In the genomic region with DNA sequence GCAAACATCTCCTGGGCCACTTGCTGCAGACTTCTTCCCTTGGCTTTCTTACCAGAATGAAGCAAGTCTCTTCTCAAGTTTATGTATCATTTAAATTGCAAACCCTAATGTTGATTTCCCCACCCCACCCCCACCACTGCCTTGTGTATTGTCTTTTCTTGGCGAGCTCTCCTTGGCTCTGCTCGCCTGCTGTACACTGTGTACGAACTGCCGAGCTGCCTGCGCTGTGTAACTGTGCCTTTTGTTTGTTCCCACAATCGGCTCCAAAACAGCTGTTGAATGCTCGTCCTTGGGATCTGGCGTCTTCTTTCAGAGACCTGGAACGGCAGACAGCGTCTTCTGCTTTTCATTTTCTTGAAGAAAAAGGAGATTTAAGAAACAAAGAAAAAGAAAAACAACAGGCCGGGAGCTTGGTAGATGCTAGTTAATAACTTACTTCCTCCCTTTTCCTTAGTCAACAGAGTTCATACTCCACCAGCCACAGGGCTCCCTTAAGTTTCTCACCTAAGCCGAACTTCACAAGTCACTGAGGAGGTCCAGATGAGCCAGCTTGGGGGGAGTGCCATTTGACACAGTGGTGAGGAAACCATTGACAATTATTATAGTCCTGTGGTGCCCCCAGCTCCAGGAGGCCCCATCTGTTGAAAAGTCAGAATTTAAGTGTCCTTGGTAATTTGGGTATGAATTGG, we compare ENCODE assay signal across 10 mouse cellular contexts. TPM values are rescaled to one million over a fixed set of nuclear protein-coding genes. Genes with fewer than 3 reads are reported as not detected.
DNase-seq lines count a peak whose midpoint lies in the region; ATAC-seq lines count a peak whose summit lies in the region.
"Had no signal": no experiment of that assay in that cellular context is flagged by ENCODE, and none has a peak within 500 bp of the region (broad histone marks: within the 10 kb centered on the region; RNA-seq: fewer than 3 reads in every experiment).

No protein-coding gene starts in this region.

- DNase-seq in heart, adult 11 months, result peak; percentile 92
- DNase-seq in left cerebral cortex, postnatal 36 days (ENCODE audit: low spot score in 2 of 2), result peak; percentile 4 to 10
- peak; percentile 5 for DNase-seq in retina, embryonic 14.5 days (ENCODE audit: low spot score)
- DNase-seq in adrenal gland, adult 2 months, result no peak
- DNase-seq in urinary bladder, postnatal 25 days (ENCODE audit: low spot score), result no peak
- DNase-seq: liver, embryonic 13.5 days had no signal

- no peaks in the 10 kb centered on the region for H3K4me1 ChIP-seq in heart, embryonic 11.5 days (ENCODE audit: control insufficient read depth, insufficient read depth, low read length)
- 0 out of 2 replicates have a peak, but pooled peaks cover 4% of the 10 kb centered on the region for H3K4me1 ChIP-seq in forebrain, embryonic 13.5 days
- no peaks in the 10 kb centered on the region for H3K4me1 ChIP-seq in hindbrain, embryonic 16.5 days (ENCODE audit: control insufficient read depth, insufficient read depth, low read depth, low read length)
- H3K4me1 ChIP-seq: embryonic facial prominence, embryonic 12.5 days had no signal

- H3K9ac ChIP-seq in heart, embryonic 11.5 days (ENCODE audit: low read depth, low read length), result no peak overlapping the region
- no peak overlapping the region for H3K9ac ChIP-seq in forebrain, embryonic 13.5 days
- no peak overlapping the region for H3K9ac ChIP-seq in hindbrain, embryonic 16.5 days (ENCODE audit: low read depth, low read length)
- H3K9ac ChIP-seq: embryonic facial prominence, embryonic 12.5 days; liver, embryonic 13.5 days had no signal

- 40% methylated on average over 12 of the region's 12 CpGs for WGBS in heart, embryonic 11.5 days (ENCODE audit: insufficient replicate concordance)
- 31% methylated on average over 12 of the region's 12 CpGs for WGBS in forebrain, embryonic 13.5 days
- WGBS in hindbrain, embryonic 16.5 days, result 30% methylated on average over 12 of the region's 12 CpGs

- no peak for ATAC-seq in heart, embryonic 11.5 days (replicated peaks; ENCODE audit: insufficient number of reproducible peaks, low FRiP score, low TSS enrichment)
- peak; percentile 77 for ATAC-seq in forebrain, embryonic 13.5 days
- no peak for ATAC-seq in hindbrain, embryonic 16.5 days

- no peak overlapping the region for H3K4me3 ChIP-seq in heart, embryonic 11.5 days (ENCODE audit: low read depth, low read length)
- H3K4me3 ChIP-seq in forebrain, embryonic 13.5 days, result no peak overlapping the region
- H3K4me3 ChIP-seq in hindbrain, embryonic 16.5 days (ENCODE audit: low read length), result no peak overlapping the region
- H3K4me3 ChIP-seq: embryonic facial prominence, embryonic 12.5 days; liver, embryonic 13.5 days had no signal

- H3K27ac ChIP-seq in heart, embryonic 11.5 days (ENCODE audit: low read depth, low read length), result no peak overlapping the region
- no peak overlapping the region for H3K27ac ChIP-seq in forebrain, embryonic 13.5 days
- no peak overlapping the region for H3K27ac ChIP-seq in hindbrain, embryonic 16.5 days (ENCODE audit: low read depth, low read length)
- H3K27ac ChIP-seq: embryonic facial prominence, embryonic 12.5 days; liver, embryonic 13.5 days had no signal

- H3K9me3 ChIP-seq in heart, embryonic 11.5 days (replicated peaks; ENCODE audit: control insufficient read depth, low read length), result no peaks in the 10 kb centered on the region
- H3K9me3 ChIP-seq in forebrain, embryonic 13.5 days (replicated peaks), result no peaks in the 10 kb centered on the region
- H3K9me3 ChIP-seq in hindbrain, embryonic 16.5 days (ENCODE audit: control insufficient read depth, low read length), result no peaks in the 10 kb centered on the region
- H3K9me3 ChIP-seq: embryonic facial prominence, embryonic 12.5 days; liver, embryonic 13.5 days had no signal

- H3K27me3 ChIP-seq in heart, embryonic 11.5 days (ENCODE audit: control insufficient read depth, insufficient read depth, low read length), result peaks cover 16% of the 10 kb centered on the region
- peaks cover 21% of the 10 kb centered on the region; the same call in 1 of the 2 replicates for H3K27me3 ChIP-seq in forebrain, embryonic 13.5 days
- peaks cover 9% of the 10 kb centered on the region; the same call in 1 of the 2 replicates for H3K27me3 ChIP-seq in hindbrain, embryonic 16.5 days (replicated peaks; ENCODE audit: control insufficient read depth, insufficient read depth, low read length)

- H3K4me2 ChIP-seq in heart, embryonic 11.5 days, result no peak overlapping the region
- H3K4me2 ChIP-seq in forebrain, embryonic 13.5 days, result peak overlapping the region; percentile 32
- H3K4me2 ChIP-seq in hindbrain, embryonic 16.5 days (ENCODE audit: low read length), result peak overlapping the region; percentile 23; the same call in 1 of the 2 replicates
- H3K4me2 ChIP-seq: embryonic facial prominence, embryonic 12.5 days; liver, embryonic 13.5 days had no signal

- intact Hi-C loops in left cerebral cortex, postnatal 36 days (cut with DNase I), result no loop called here

- no peaks in the 10 kb centered on the region for H3K36me3 ChIP-seq in heart, embryonic 11.5 days (ENCODE audit: control insufficient read depth, insufficient read depth, low read length)
- no peaks in the 10 kb centered on the region for H3K36me3 ChIP-seq in forebrain, embryonic 13.5 days (ENCODE audit: poor library complexity, severe bottlenecking)
- no peaks in the 10 kb centered on the region for H3K36me3 ChIP-seq in hindbrain, embryonic 16.5 days (ENCODE audit: control insufficient read depth, insufficient read depth, low read length)
- H3K36me3 ChIP-seq: embryonic facial prominence, embryonic 12.5 days; liver, embryonic 13.5 days had no signal

RNA-seq across cellular contexts. Expression of gene AU015836, which starts 44.2 kb away (rescaled TPM):
- polyA plus RNA-seq in heart, embryonic 11.5 days (2014; fragmentation: Nextera tagmentation; extraction: Ambion mirVana), result 0.08 TPM in 1 of 2 replicates, not detected in the other
- polyA plus RNA-seq in forebrain, embryonic 13.5 days (2015; fragmentation: Nextera tagmentation; extraction: Ambion mirVana), result not detected in 2 replicates
- polyA plus RNA-seq in hindbrain, embryonic 16.5 days (2015; fragmentation: Nextera tagmentation; extraction: Ambion mirVana), result not detected in 2 replicates
- not detected for total RNA-seq in left cerebral cortex, postnatal 36 days (2021)
- not detected for total RNA-seq in adrenal gland, adult 2 months (2021)
- polyA plus RNA-seq in adrenal gland, adult 2 months (2012; rRNA removed), result not detected in 2 replicates

Comparison
In these comparisons a context has a peak if more than half of its experiments do, and no peak if none do; other contexts are left out.
1. DNase-seq: peak in heart, adult 11 months (single experiment), left cerebral cortex, postnatal 36 days (2 of 2) and retina, embryonic 14.5 days (single experiment); none in adrenal gland, adult 2 months (single experiment) and urinary bladder, postnatal 25 days (single experiment).